Mouse (Mus musculus) MEL (cell line): ENCODE results near the gene Adar.

ENCODE experiments used
- CHD1 ChIP-seq: IDR thresholded peaks from 2 replicates; pipeline ENCODE4 v1.6.1; 2012; ENCODE audit warnings: low read depth, mild to moderate bottlenecking, inconsistent platforms, low read length, improper control_type of control experiment
- CHD2 ChIP-seq: IDR thresholded peaks from 2 replicates; pipeline ENCODE4 v1.6.1; 2011; ENCODE audit warnings: low read length, improper control_type of control experiment
- EP300 ChIP-seq, 2 experiments: IDR thresholded peaks; 2 replicates each; pipeline ENCODE4 v1.6.1; 2011; ENCODE audit warnings: improper control_type of control experiment in 2 of 2, low read length in 2 of 2, low read depth in 1 of 2, mild to moderate bottlenecking in 1 of 2
- POLR2A ChIP-seq, 2 experiments: IDR thresholded peaks; 2 replicates each; pipeline ENCODE4 v1.6.1; 2011 to 2012; ENCODE audit warnings: low read length in 2 of 2, mild to moderate bottlenecking in 2 of 2, control low read depth in 1 of 2, improper control_type of control experiment in 1 of 2, low read depth in 1 of 2, moderate library complexity in 1 of 2; ENCODE audit not compliant: control insufficient read depth in 1 of 2, insufficient read depth in 1 of 2, poor library complexity in 1 of 2
- TCF12 ChIP-seq: IDR thresholded peaks from 2 replicates; pipeline ENCODE4 v1.6.1; 2014; ENCODE audit warnings: low read depth, mild to moderate bottlenecking, inconsistent platforms, low read length, improper control_type of control experiment, moderate library complexity

DNA sequence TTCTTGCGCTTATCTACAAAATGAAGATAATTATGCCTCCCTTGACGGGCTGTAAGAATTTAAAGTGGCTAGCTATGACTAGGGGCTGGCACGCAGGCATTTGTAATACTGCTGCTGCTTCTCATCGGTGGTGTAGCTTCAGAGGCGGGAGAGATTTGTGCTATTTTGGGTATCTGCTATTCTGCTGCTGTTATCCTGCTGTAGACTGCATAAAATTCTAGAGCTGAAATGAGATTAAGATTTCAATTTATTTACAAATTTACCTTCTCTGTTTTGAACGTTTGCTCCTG is 1.1 kb downstream of the Adar start:
- TF ChIP-seq TCF12 (no peak), POLR2A (IDR thresholded peaks at IDR 0.05; ENCODE audit: control insufficient read depth in 1 of 2, insufficient read depth in 1 of 2, low read depth in 1 of 2, low read length in 2 of 2, poor library complexity in 1 of 2) (no peak), CHD1 (0 out of 2 replicates have a peak, but pooled peaks have one; percentile 28), CHD2 (no peak), EP300 (IDR thresholded peaks at IDR 0.05; ENCODE audit: low read depth in 1 of 2, low read length in 2 of 2) (peak in 1 of 2 experiments; percentile 45; a peak in 1 of 4 replicates)
